Mouse (Mus musculus): ENCODE measurements around the gene Hoxa13.

Gene Hoxa13

GRCm38 (mm10) chr6:52260654-52261575, at the start of gene Hoxa13:
Hoxa13 (minus strand) TSS chr6:52260880.
- peak in 1 of 2 experiments; percentile 36 for DNase-seq (ENCODE audit: inconsistent age in 2 of 2, low spot score in 1 of 2)

GRCm38 (mm10) chr6:52310366-52310765, 49.7 kb upstream of the Hoxa13 start:
- peak in 1 of 2 experiments; percentile 54 for DNase-seq (ENCODE audit: inconsistent age in 2 of 2, low spot score in 1 of 2)

- DNase-seq (ENCODE audit: inconsistent age in 2 of 2, low spot score in 1 of 2) = no peak
These were observed 49.1 kb upstream of the Hoxa13 start for GRCm38 (mm10) chr6:52309766-52310165.

- peak; percentile 77 to 91 for DNase-seq (ENCODE audit: inconsistent age in 2 of 2, low spot score in 1 of 2)
These were observed 45.3 kb upstream of the Hoxa13 start for GRCm38 (mm10) chr6:52305877-52306389.

- DNase-seq (ENCODE audit: inconsistent age in 2 of 2, low spot score in 1 of 2) = peak in 1 of 2 experiments; percentile 40
These were observed 42.7 kb upstream of the Hoxa13 start for GRCm38 (mm10) chr6:52303426-52303825.

GRCm38 (mm10) chr6:52300806-52301205, 40.1 kb upstream of the Hoxa13 start:
- peak in 1 of 2 experiments; percentile 23 for DNase-seq (ENCODE audit: inconsistent age in 2 of 2, low spot score in 1 of 2)

GRCm38 (mm10) chr6:52298511-52298910, 37.8 kb upstream of the Hoxa13 start:
- DNase-seq (ENCODE audit: inconsistent age in 2 of 2, low spot score in 1 of 2) = no peak

GRCm38 (mm10) chr6:52294616-52295015, 33.9 kb upstream of the Hoxa13 start:
- DNase-seq (ENCODE audit: inconsistent age in 2 of 2, low spot score in 1 of 2) = no peak

- no peak for DNase-seq (ENCODE audit: inconsistent age in 2 of 2, low spot score in 1 of 2)
These were observed 31.6 kb upstream of the Hoxa13 start for GRCm38 (mm10) chr6:52292328-52292727.

GRCm38 (mm10) chr6:52291021-52291860, 30.6 kb upstream of the Hoxa13 start:
- peak in 1 of 2 experiments; percentile 62 for DNase-seq (ENCODE audit: inconsistent age in 2 of 2, low spot score in 1 of 2)

- peak in 1 of 2 experiments; percentile 17 for DNase-seq (ENCODE audit: inconsistent age in 2 of 2, low spot score in 1 of 2)
These were observed 29.5 kb upstream of the Hoxa13 start for GRCm38 (mm10) chr6:52290186-52290585.

GRCm38 (mm10) chr6:52283896-52284295, 23.2 kb upstream of the Hoxa13 start:
- peak in 1 of 2 experiments; percentile 84 for DNase-seq (ENCODE audit: inconsistent age in 2 of 2, low spot score in 1 of 2)

GRCm38 (mm10) chr6:52281084-52281483, 20.4 kb upstream of the Hoxa13 start:
- peak in 1 of 2 experiments; percentile 13 for DNase-seq (ENCODE audit: inconsistent age in 2 of 2, low spot score in 1 of 2)

GRCm38 (mm10) chr6:52276920-52277319, 16.2 kb upstream of the Hoxa13 start:
- DNase-seq (ENCODE audit: inconsistent age in 2 of 2, low spot score in 1 of 2) = no peak

GRCm38 (mm10) chr6:52276382-52276781, 15.7 kb upstream of the Hoxa13 start:
- no peak for DNase-seq (ENCODE audit: inconsistent age in 2 of 2, low spot score in 1 of 2)

GRCm38 (mm10) chr6:52275563-52276280, 15.0 kb upstream of the Hoxa13 start:
- DNase-seq (ENCODE audit: inconsistent age in 2 of 2, low spot score in 1 of 2) = no peak

- no peak for DNase-seq (ENCODE audit: inconsistent age in 2 of 2, low spot score in 1 of 2)
These were observed 13.9 kb upstream of the Hoxa13 start for GRCm38 (mm10) chr6:52274576-52274975.

GRCm38 (mm10) chr6:52273656-52274280, 13.1 kb upstream of the Hoxa13 start:
- DNase-seq (ENCODE audit: inconsistent age in 2 of 2, low spot score in 1 of 2) = peak in 1 of 2 experiments; percentile 25

- DNase-seq (ENCODE audit: inconsistent age in 2 of 2, low spot score in 1 of 2) = no peak
These were observed 12.3 kb upstream of the Hoxa13 start for GRCm38 (mm10) chr6:52272766-52273655.

Measured in adrenal gland, adult (tissue).